Mouse (Mus musculus) megakaryocyte, embryonic 14.5 days (primary cell): ENCODE results near the gene Apoc3. TPM values are rescaled to one million over a fixed set of nuclear protein-coding genes. Genes with fewer than 3 reads are reported as not detected.
A peak's percentile ranks its signal among the peaks of the same experiment; 100 is the strongest.

Experiments used
- H3K27me3 ChIP-seq: replicated peaks from 2 replicates; pipeline ENCODE3; 2012; ENCODE audit warnings: inconsistent platforms
- H3K36me3 ChIP-seq: replicated peaks from 2 replicates; pipeline ENCODE3; 2012; ENCODE audit warnings: low read length, inconsistent platforms, mixed read lengths
- H3K4me1 ChIP-seq: 2 replicates; pipeline ENCODE4 v1.6.1; 2012; ENCODE audit warnings: inconsistent platforms
- H3K4me3 ChIP-seq: replicated peaks from 2 replicates; pipeline ENCODE3; 2012; ENCODE audit warnings: moderate library complexity, mild to moderate bottlenecking, inconsistent platforms
- H3K9me3 ChIP-seq: 2 replicates; pipeline ENCODE4 v1.6.1; 2012; ENCODE audit warnings: inconsistent platforms
- FLI1 ChIP-seq: IDR thresholded peaks from 2 replicates; pipeline ENCODE4 v1.6.1; 2012; ENCODE audit warnings: low read length, inconsistent platforms, mixed read lengths
- GATA1 ChIP-seq: IDR thresholded peaks from 3 replicates; pipeline ENCODE4 v1.6.1; 2012; ENCODE audit warnings: mixed read lengths, low read length, inconsistent platforms, borderline replicate concordance
- polyA plus RNA-seq: library from polyadenylated mRNA; stranded (reverse); fragments of >175 nt; gene quantifications from 2 replicates; pipeline ENCODE4 v1.2.3, GENCODE M21; 2012; ENCODE audit warnings: low replicate concordance; ENCODE audit not compliant: insufficient read depth

Apoc3 gene
- polyA plus RNA-seq, 1 experiment: not detected

DNA sequence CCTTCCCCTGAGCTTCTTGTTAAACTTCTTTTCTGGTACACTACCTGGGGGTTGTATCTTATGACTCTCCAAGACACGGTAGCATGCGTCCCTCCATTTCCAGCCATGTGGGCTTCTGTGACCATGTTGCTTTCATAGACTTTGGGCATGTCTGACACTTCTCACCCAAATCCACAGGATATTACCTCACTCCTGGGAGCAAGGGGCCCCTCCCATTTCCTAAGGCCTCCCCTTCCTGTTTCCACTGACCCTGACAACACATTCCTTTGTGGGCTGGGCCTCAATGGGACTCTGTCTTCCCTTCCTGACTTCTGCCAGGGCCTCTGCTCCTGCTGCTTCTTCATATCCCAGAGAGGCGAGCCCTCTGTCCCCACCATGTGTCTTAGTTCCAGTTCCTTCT lies 22.1 kb upstream of the Apoc3 start:
- Histone ChIP-seq H3K27me3 (peaks cover 14% of the 10 kb centered on the region), H3K4me1 (peaks cover 47% of the 10 kb centered on the region), H3K36me3 (no peaks in the 10 kb centered on the region), H3K4me3 (peak overlapping the region; percentile 60), H3K9me3 (no peaks in the 10 kb centered on the region)
- TF ChIP-seq GATA1 (no peak), FLI1 (no peak)

DNA sequence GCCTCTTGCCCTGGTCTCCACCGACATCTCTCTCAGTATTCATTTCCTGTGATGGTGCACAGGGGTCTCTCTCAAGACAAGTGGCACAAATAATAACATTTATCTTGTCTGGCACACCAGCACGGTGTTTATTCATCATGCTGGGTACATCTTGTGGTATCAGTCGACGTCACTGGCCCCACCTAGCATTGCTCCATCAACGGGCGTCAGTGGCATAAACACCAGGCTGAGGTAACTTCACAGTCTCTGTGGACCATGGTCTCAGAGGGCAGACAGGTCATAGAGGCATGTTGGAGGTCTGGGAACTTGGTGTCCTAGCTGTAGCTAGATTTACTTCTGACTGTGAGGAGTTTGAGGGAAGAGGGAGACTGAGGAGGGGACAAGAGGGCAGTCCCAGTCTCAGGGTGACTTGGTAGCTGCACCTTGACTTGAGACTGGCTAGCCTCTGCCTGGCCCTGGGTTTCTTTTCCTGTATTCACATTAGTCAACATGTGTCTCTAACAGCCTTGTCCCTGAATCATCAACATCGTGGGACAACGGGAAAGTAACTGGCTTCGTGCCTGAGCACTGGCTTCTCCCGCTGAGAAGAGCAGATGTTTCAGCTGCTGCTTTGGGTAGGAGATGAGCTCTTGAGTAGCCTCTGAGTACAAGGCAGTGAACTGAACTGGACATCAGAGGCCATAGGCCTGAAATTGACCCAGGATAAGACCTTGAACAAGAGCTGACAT lies 21.4 kb upstream of the Apoc3 start:
- no peaks in the 10 kb centered on the region for H3K9me3 ChIP-seq
- peaks cover 47% of the 10 kb centered on the region for H3K4me1 ChIP-seq
- TF ChIP-seq GATA1: no peak
- TF ChIP-seq FLI1: no peak
- no peaks in the 10 kb centered on the region for H3K36me3 ChIP-seq
- H3K4me3 ChIP-seq: peak overlapping the region; percentile 60
- H3K27me3 ChIP-seq: peaks cover 14% of the 10 kb centered on the region

DNA sequence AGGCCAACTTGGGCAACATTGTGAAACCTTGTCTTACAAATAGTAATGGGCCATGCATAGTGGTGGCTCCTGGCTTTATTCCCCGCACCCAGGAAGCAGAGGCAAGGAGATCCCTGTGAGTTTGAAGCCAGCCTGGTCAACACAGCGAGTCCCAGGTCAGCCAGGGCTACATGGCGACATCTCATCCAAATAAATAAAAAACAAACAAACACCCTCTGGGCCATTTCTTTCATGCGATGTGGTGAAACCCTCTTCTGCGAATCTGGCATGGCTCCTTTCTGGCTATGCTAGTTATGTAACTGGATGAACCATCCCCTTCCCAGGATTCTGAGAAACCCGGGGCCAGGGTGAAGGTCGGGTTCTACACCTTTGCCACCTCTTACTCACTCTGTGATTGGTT lies 20.7 kb upstream of the Apoc3 start:
- TF ChIP-seq GATA1: no peak
- TF ChIP-seq FLI1: no peak
- no peaks in the 10 kb centered on the region for H3K36me3 ChIP-seq
- H3K9me3 ChIP-seq: no peaks in the 10 kb centered on the region
- H3K4me3 ChIP-seq: no peak overlapping the region
- peaks cover 44% of the 10 kb centered on the region for H3K4me1 ChIP-seq
- H3K27me3 ChIP-seq: peaks cover 14% of the 10 kb centered on the region

DNA sequence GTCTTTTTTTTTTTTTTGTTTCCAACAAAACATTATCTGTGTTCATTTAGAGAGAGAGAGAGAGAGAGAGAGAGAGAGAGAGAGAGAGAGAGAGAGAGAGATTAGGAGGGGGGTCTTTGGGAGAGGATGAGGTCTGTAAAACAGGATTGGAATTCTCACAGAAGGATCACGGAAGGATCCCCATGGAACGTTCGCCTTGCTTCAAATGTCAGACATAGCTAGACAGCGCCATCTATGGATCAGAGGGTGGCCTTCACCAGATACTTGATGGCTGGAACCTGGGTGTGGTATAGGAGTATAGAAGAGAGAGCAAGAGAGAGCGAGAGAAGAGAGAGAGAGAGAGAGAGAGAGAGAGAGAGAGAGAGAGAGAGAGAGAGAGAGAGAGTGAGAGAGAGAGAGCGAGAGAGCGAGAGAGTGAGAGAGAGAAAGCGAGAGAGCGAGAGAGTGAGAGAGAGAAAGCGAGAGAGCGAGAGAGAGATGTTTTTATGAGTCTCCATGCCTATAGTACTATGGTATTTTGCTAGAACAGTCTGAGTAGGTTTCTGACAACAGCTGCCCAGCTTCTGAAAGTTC lies 11.4 kb upstream of the Apoc3 start:
- peaks cover 34% of the 10 kb centered on the region for H3K27me3 ChIP-seq
- H3K4me1 ChIP-seq: peaks cover 6% of the 10 kb centered on the region
- no peaks in the 10 kb centered on the region for H3K36me3 ChIP-seq
- H3K4me3 ChIP-seq: peak overlapping the region; percentile 69
- TF ChIP-seq GATA1 (no peak), FLI1 (no peak)
- H3K9me3 ChIP-seq: no peaks in the 10 kb centered on the region

DNA sequence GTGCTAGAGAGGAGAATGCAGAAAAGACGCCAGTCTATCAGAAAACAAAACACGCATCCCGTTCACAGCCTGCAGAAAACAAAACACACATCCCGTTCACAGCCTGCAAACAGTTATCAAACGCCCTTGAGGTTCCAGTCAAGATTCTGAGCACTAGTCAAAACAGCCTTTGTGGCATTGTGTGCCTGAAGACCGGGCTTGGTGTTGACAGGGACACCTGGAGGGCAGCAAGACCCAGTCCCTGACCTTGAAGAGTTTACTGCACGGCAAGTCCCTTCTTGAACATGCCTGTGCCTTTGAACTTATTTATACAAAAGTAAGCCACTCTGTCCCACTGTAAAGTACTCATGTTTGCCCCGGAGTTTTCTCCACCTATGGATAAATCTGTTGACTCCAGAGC lies 8.1 kb upstream of the Apoc3 start:
- no peaks in the 10 kb centered on the region for H3K9me3 ChIP-seq
- peaks cover 16% of the 10 kb centered on the region for H3K4me1 ChIP-seq
- TF ChIP-seq FLI1 (no peak), GATA1 (no peak)
- H3K36me3 ChIP-seq: no peaks in the 10 kb centered on the region
- H3K4me3 ChIP-seq: no peak overlapping the region
- H3K27me3 ChIP-seq: peaks cover 62% of the 10 kb centered on the region

DNA sequence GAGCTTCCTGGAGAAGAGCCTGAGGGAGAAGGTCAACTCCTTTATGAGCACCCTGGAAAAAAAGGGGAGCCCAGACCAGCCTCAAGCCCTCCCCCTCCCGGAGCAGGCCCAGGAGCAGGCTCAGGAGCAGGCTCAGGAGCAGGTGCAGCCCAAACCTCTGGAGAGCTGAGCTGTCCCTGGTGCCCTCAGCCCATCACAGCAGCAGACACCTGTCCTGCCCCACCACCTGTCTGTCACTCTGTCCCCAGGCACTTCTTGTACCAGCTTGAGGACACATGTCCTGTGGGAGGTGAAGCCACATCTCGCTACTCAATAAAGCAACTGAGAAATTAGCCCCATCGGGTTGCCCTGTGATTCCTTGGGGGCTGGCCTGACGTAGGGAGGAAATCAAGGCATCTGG lies 7.7 kb upstream of the Apoc3 start:
- peaks cover 16% of the 10 kb centered on the region for H3K4me1 ChIP-seq
- H3K27me3 ChIP-seq: peaks cover 64% of the 10 kb centered on the region
- H3K4me3 ChIP-seq: no peak overlapping the region
- no peaks in the 10 kb centered on the region for H3K9me3 ChIP-seq
- H3K36me3 ChIP-seq: no peaks in the 10 kb centered on the region
- TF ChIP-seq FLI1: no peak
- TF ChIP-seq GATA1: no peak

DNA sequence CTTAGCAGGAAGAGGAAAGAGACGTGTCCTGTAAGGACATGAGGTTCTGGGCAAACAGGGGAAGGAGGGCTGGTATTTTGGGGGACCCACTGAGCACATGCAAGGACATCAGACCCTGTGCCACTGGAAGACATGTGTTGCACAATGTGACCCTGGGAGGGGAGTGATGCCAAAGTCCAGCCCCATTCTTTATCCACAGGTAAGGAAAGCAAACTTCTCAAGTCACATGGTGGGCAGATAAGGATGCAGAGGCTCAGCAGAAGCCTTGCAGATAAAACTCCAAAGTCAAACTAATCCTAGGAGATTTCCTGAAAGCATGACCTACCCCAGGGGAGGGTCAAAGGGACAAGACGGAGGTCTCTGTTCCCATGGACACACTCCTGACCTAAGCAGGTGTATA lies 6.4 kb upstream of the Apoc3 start:
- H3K4me1 ChIP-seq: peaks cover 14% of the 10 kb centered on the region
- no peak overlapping the region for H3K4me3 ChIP-seq
- peaks cover 75% of the 10 kb centered on the region for H3K27me3 ChIP-seq
- H3K9me3 ChIP-seq: no peaks in the 10 kb centered on the region
- no peaks in the 10 kb centered on the region for H3K36me3 ChIP-seq
- TF ChIP-seq GATA1: no peak
- no peak for TF ChIP-seq FLI1

DNA sequence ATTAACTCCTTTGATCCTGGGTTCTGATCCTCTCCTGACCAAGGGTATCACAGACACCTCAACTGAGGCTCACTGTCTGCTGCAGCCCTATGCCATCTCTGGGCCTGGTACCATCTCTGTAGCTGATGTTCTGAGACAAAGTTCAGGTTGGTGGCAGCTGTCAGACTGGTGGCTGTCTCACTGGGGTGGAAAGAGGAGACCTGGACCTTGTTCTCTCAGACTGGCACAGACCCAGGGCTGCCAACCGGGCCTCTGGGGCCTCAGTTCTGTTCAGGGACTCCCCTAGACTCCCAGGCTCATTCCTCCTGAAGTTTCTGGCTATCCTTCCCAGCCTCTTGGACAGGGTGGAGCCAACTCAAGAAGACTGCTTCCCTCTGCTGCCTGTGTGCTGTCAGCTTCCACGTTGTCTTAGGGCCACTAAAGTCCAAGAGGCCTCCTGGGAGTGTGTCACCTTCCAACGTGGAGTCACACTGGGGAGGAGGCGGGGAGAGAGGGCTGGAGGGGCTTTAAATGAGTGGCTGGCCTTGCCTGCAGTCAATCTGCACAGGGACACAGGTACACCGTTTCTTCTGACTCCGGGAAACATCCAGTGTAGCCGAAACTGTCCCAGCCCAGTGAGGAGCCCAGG lies 5.2 kb upstream of the Apoc3 start, which contains the start of gene Apoa4:
Gene Apoa4, plus strand, starts transcription at position 171 of the 628 bp plus-strand sequence.
- TF ChIP-seq FLI1 (no peak), GATA1 (no peak)
- peaks cover 83% of the 10 kb centered on the region for H3K27me3 ChIP-seq
- H3K36me3 ChIP-seq: no peaks in the 10 kb centered on the region

DNA sequence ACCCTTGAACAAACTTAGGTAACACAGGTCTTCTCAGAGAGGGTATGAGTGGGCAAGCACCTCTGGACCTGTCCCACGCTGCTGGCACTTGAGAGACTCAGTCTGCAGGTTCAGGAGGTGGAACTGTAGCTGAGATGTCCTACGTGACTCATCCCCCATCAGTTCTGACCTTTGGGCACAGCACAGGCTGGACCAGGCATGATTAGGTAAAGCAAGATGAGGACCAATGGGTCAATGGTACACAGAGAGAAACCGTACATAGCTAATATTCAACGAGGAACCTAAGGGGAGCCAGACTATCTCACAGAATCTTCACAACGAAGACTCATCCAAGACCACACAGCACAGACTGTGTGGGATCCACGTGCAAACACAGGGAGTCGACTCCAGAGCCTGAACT lies 3.4 kb upstream of the Apoc3 start:
- Histone ChIP-seq H3K9me3 (no peaks in the 10 kb centered on the region), H3K4me1 (peaks cover 10% of the 10 kb centered on the region), H3K27me3 (peaks cover 88% of the 10 kb centered on the region), H3K4me3 (no peak overlapping the region), H3K36me3 (no peaks in the 10 kb centered on the region)
- TF ChIP-seq FLI1 (no peak), GATA1 (no peak)

More for the DNA sequence above, 5.2 kb upstream of the Apoc3 start, which contains the start of gene Apoa4:
- H3K4me1 ChIP-seq: peaks cover 10% of the 10 kb centered on the region
- no peak within 1 kb of the TSS for H3K4me3 ChIP-seq
- H3K9me3 ChIP-seq: no peaks in the 10 kb centered on the region

DNA sequence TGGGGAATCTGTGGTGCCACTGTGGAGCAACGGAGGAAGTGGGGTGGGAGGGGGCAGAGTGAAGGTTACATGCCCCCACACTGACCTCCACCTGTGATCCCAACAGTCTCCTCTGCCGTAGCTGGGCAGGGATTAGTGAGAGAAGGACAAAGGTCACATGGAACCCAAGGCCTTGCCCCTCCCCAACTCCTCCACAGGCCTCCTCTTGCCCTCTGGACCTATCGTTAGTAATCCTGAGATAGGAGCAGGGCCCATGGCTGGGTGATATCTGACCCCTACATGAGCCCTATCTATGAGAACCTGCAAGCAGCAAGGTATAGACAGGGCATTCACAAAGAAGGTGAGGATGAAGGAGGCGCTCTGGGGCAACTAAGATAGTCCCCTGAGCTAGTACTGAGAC lies 213 bp upstream of the Apoc3 start:
- no peaks in the 10 kb centered on the region for H3K9me3 ChIP-seq
- peaks cover 84% of the 10 kb centered on the region for H3K27me3 ChIP-seq
- no peak overlapping the region for H3K4me3 ChIP-seq
- TF ChIP-seq FLI1: no peak
- no peak for TF ChIP-seq GATA1
- no peaks in the 10 kb centered on the region for H3K36me3 ChIP-seq
- H3K4me1 ChIP-seq: peaks cover 15% of the 10 kb centered on the region
